Mouse (Mus musculus): Measurements from ENCODE around the gene Pik3r2.

Gene Pik3r2

GRCm38 (mm10) chr8:70758308-70758615 lies 18.3 kb downstream of the Pik3r2 start:
- DNase-seq (ENCODE audit: extremely low read depth, low read depth), result no peak

- DNase-seq (ENCODE audit: extremely low read depth, low read depth), result no peak
Observed at GRCm38 (mm10) chr8:70757523-70758307, 18.8 kb downstream of the Pik3r2 start.

GRCm38 (mm10) chr8:70756476-70757040 lies 20.0 kb downstream of the Pik3r2 start:
- no peak for DNase-seq (ENCODE audit: extremely low read depth, low read depth)

GRCm38 (mm10) chr8:70755661-70756475 lies 20.6 kb downstream of the Pik3r2 start:
- no peak for DNase-seq (ENCODE audit: extremely low read depth, low read depth)

DNA sequence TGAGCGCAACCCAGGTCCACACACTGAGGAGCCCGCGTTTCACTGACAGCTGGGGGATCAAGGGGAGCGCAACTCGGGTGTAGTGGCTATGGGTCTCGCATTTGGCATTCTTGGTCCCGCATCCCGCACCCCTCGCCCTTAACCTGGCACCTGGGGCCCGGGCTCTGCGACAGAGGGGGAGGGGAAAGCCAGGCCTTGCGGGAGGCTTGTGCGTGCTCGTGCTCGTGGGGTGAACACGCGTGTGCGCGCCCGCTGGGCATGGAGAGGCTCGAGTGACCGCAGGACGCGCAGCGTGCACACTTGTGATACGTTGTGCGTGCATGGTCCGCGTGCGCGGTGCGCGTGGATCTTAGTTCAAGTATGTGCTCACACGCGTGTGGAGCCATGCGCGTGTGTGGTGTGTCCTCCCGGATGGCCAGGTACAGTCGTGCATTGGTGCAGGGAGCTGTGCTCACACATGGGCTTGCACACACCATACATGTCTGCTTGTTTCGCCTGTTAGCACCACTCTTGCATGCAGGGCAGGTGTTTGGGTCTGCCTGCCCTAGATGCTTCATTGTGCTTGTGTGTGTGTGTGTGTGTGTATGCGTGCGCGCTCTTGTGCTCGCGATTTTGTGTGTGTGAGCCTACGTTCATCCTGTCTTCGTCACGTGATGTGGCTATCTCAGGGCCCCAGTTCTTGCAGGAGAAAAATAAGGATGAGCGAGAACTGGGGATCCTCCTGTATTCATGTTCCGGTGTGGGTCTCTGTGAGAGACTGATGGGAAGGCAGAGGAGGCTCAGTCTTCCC lies 21.4 kb downstream of the Pik3r2 start:
- no peak for DNase-seq (ENCODE audit: extremely low read depth, low read depth)

- peak; percentile 99 for DNase-seq (ENCODE audit: extremely low read depth, low read depth)
Observed at GRCm38 (mm10) chr8:70754043-70754870, 22.3 kb downstream of the Pik3r2 start, which contains the start of gene Rab3a. Gene Rab3a, plus strand, starts transcription at chr8:70754679.

GRCm38 (mm10) chr8:70753151-70753550 lies 23.4 kb downstream of the Pik3r2 start:
- DNase-seq (ENCODE audit: extremely low read depth, low read depth), result peak; percentile 65

GRCm38 (mm10) chr8:70752000-70752764 lies 24.3 kb downstream of the Pik3r2 start:
- DNase-seq (ENCODE audit: extremely low read depth, low read depth), result no peak

GRCm38 (mm10) chr8:70750128-70750680 lies 26.3 kb downstream of the Pik3r2 start:
- no peak for DNase-seq (ENCODE audit: extremely low read depth, low read depth)

- DNase-seq (ENCODE audit: extremely low read depth, low read depth), result no peak
Observed at GRCm38 (mm10) chr8:70749097-70749674, 27.3 kb downstream of the Pik3r2 start.

DNA sequence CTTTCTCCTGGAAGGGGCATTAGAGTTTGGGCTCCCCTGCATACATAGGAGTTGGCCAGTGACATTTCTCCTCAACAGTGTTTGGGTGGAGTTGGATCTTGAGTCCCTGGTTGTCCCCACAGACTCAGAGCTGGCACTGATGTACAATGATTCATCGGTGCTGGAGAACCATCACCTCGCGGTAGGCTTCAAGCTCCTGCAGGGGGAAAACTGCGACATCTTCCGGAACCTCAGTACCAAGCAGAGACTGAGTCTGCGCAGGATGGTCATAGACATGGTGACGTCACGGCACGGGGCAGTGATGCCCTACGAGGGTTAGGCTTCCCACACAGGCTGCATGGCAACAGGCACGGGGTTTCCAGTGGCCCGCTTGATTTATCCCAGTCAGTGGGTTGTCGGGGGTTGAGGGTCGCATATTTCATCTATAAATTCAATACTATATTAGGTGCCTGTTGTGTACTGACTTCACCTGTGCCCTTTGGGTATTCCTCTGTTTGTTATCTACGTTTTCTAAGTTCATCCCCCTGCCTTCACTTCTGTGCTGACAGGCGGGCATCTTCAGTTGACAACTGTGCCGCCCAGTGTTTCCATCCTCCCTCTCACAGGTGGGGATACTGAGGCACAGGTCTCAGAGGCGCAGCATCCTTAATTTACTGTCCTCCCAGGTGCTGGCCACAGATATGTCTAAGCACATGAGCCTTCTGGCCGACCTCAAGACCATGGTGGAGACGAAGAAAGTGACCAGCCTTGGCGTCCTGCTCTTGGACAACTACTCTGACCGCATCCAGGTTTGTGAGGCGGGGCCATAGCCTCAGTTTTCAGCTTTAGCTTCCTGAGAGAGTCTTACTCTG lies 28.0 kb downstream of the Pik3r2 start:
- no peak for DNase-seq (ENCODE audit: extremely low read depth, low read depth)

DNA sequence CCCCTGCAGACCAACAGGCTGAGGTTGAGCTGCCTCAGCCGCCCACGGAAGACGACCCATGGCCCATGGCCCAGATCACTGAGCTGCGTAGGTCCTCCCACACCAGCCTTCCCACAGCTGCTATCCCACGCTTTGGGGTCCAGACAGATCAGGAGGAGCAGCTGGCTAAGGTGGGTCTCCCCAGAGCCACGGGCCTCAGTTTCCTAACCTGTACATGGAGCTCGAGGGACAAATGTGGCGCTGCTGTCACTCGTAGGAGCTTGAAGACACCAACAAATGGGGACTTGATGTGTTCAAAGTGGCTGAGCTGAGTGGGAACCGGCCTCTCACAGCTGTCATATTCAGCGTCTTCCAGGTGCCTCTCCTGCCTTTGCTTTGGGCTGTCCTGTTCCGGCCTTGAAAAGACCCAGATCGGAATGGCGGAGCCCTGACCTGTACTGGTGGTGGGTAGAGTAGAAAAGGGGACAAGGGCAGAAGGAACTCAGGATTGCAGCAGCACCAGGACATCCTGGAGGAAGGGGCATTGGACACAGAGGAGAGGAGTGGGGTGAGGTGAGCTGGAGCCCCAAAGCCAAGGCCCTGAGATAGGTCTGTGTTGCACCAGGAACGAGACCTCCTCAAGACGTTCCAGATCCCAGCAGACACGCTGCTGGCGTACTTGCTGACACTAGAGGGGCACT lies 29.2 kb downstream of the Pik3r2 start:
- no peak for DNase-seq (ENCODE audit: extremely low read depth, low read depth)

GRCm38 (mm10) chr8:70746676-70747075 lies 29.8 kb downstream of the Pik3r2 start:
- no peak for DNase-seq (ENCODE audit: extremely low read depth, low read depth)

- DNase-seq (ENCODE audit: extremely low read depth, low read depth), result no peak
Observed at GRCm38 (mm10) chr8:70745691-70746220, 30.8 kb downstream of the Pik3r2 start.

DNA sequence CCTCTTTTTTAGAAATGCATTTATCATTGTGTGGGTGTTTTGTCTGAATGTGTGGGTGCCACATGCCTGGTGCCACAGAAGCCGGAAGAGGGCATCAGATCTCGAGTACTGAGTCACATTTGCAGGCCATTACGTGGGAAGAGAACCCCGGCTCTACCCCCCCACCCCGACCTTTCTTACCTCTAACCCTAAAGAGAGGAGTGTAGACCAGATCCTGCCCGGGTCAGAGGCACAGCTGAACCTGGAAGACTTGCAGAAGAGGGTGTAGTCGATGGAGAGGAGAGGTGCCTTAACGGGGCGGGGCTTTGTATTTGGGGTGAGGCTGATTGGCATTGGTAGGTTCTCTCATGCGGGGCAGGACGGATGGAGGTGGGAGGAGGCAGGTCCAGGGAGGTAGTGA lies 31.7 kb downstream of the Pik3r2 start:
- no peak for DNase-seq (ENCODE audit: extremely low read depth, low read depth)

- no peak for DNase-seq (ENCODE audit: extremely low read depth, low read depth)
Observed at GRCm38 (mm10) chr8:70743656-70744590, 32.6 kb downstream of the Pik3r2 start.

Measured in MEL-GATA-1-ER (cell line).